Mouse (Mus musculus) embryo, embryonic 11 days (tissue): Measurements from ENCODE around the gene Rnf157.
"Not testable (repeated sequence)": the region's sequence is repeated elsewhere in the genome, so short reads cannot be mapped to it uniquely, and the experiment has no call there.

ENCODE experiments used
- DNase-seq: peaks from one replicate; pipeline ENCODE4 v3.0.0-alpha.2; 2015

Gene Rnf157

GRCm38 (mm10) chr11:116416196-116416943 lies 3.5 kb upstream of the Rnf157 start:
- no peak for DNase-seq

GRCm38 (mm10) chr11:116413631-116414022 lies 795 bp upstream of the Rnf157 start:
- DNase-seq: no peak

DNA sequence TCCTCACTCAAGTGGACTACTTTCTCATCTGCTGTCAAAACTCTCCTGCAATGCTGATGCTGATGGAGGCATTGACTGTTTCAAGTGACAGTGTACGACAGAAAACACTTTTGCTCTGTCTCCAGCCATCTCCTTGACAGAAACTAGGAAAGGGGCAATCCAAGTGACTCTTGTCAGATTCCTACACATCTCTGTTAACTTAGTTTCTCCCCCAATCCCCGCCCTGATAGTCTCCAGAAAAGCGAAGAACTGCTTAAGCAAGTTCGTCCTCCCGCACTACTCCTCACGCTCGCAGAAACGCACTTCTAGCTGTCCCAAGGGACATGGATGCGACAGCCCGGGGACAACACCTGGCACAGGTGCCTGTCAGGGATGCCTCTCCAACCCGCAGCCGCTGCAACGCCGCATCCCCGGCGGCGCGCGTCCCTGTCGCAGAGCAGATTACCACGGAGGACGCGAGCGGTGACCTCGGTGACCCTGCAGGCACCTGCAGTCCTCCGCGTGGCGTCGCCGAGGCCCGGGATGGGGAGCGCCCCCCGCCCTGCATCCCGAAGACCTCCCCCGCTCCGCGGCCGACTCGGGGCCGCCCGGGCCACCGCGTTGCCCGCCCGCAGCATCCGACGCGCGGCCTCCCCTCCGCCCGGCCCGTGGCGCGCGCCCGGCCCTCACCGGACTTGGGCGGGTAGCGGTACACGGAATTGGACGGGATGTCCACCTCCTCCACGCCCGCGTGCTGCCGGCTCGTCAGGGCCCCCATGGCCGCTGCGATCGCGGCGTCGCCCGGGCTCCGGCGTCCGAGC lies 604 bp downstream of the Rnf157 start:
- peak; percentile 59 for DNase-seq

DNA sequence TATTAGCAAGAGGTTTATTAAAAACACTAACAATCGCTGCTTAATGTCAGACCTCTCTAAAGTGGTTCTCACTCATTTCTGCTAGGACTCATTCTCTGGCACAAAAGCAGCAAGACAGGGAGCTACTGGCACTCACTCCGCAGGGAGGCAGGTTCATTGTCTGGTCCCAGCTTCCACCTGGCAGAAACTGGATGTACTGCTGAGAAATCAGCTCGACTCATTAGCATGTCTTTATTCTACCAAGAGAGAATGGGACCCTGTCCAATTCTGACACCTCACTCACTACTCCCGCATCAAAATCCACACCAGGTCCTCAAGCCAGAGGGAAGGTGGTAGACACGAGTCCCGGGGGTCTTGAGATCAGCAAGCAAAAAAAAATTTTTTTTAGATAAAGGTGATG lies 1.2 kb downstream of the Rnf157 start:
- DNase-seq: no peak

DNA sequence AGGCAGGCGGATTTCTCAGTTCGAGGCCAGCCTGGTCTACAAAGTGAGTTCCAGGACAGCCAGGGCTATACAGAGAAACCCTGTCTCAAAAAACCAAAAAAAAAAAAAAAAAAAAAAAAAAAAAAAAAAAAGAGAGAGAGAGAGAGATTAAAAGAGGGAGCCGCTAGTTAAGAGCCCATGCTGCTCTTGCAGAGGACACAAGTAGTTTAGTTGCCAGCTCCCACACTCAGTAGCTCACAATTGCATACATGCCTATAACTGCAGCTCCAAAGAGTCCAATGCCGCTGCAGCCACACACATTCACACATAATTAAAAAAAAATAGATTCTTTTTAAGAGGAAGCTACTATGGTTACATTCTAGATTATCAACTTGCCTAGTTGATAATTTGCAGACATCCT lies 2.4 kb downstream of the Rnf157 start:
- DNase-seq: not testable (repeated sequence)

DNA sequence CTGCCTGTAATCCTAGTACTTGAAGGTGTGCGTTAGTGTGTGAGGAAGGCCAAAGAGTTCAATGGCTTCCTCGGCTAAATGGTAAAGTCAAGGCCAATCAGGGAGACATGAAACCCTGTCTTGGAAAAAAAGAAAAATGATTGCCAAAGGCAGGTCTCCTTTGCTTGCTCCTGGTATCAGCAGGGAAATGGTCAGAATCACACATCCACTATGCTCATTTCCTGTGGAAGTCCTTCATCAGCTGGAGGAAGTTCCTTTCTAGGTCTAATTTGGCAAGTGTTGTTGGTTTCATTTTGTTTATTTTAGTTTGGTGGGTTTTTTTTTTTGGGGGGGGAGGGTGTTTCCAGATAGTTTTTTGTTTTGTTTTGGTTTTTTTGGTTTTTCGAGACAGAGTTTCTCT lies 3.8 kb downstream of the Rnf157 start:
- no peak for DNase-seq

- DNase-seq: no peak
Observed at GRCm38 (mm10) chr11:116406231-116406728, 6.6 kb downstream of the Rnf157 start.

GRCm38 (mm10) chr11:116405601-116406000 lies 7.2 kb downstream of the Rnf157 start:
- DNase-seq: no peak

- DNase-seq: no peak
Observed at GRCm38 (mm10) chr11:116400560-116400959, 12.3 kb downstream of the Rnf157 start.

DNA sequence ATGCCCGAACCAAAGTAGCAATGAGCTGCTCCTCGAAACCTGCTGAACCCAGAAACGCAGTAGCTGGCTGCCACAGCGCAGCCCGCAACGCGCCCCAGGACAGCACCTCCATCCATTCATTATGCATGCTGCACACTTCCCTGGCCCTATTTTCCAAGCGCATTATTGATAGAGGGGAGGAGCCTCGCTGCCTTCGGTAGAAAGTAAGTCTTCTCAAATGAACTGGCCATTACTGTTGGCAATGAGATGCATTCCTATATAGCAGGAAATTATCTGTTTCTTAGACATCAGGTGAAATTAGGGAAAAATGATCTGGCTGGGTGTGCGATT lies 14.5 kb downstream of the Rnf157 start:
- DNase-seq: no peak

DNA sequence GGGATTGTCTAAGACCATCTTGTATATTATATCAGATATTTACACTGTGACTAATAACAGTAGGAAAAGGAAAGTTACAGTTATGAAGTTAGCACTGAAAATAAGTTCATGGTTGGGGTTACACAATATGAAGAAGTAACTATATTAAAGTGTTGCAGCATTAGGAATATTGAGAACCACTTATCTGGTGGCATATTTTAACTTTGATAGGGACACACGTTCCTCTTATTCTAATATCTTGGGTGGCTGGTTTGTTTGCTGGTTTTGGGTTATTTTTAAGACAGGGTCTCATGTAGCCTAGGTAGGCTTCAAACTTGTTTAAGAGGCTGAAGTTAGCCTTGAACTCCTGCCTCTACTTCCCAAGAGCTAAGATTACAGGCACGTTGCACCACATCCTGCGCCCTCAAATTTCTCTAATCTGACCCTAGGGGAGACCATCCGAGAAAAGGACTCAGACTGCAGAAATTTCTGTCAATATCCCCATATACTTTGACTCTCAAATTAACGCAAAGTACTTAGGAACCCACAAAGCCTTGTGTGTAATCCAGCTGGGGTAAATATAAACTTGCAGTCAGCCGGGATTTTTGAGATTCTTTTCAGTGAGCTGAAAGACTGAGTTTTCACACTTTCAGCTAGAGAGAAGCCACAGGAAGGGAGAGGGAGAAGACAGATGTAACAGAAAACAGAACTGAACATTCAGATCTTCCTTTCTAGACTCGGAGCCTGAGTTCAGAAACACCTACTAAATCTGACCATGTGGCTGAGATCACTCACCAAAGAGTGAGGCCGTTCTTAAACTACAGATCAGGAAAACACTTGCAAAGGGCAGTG lies 15.1 kb downstream of the Rnf157 start:
- no peak for DNase-seq

DNA sequence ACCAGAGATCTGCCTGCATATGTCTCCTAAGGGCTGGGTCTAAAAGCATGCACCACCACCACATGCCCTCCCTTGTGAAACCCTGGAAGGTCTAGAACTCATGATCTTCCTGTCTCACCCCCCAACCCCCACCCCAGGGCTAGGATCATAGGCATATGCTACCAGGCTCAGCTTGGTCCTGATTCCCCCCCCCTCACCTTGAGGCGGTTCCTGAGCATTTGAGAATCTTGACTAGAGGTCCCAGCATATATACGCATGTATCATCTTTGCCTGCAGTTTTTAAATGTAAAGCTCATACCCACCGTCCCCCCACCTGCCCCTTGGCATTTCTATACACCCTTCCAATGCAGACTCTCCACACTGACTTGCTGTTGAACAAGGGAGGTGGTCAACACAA lies 15.9 kb downstream of the Rnf157 start:
- no peak for DNase-seq

DNA sequence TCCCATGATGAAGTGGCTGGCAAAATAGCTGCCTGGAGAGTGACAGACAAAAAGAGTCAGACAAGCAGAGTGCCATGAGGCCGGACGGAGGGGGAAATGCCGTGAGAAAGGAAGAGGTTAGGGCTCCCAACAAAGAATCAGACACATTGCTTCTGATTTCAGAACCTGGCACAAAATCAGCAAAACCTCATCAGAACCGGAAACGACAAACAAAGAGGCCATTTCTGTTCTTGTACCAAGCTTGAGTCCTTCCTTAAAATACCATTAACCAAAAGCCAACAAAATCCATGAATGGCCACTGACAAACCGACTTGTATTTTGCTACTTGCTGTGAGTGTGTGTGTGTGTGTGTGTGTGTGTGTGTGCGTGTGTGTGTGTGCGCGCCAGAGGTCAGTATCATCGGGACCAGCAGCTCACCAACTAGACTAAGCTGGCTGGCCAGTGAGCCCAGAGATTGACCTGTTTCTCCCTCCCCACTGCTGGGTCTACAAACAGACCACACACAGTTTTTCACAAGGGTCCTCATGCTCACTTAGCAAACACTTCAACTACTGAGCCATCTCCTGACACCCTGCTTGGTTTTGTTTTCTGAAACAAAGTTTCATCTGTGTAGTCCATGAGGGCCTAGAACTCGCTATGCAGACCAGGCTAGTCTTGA lies 16.4 kb downstream of the Rnf157 start:
- DNase-seq: no peak

DNA sequence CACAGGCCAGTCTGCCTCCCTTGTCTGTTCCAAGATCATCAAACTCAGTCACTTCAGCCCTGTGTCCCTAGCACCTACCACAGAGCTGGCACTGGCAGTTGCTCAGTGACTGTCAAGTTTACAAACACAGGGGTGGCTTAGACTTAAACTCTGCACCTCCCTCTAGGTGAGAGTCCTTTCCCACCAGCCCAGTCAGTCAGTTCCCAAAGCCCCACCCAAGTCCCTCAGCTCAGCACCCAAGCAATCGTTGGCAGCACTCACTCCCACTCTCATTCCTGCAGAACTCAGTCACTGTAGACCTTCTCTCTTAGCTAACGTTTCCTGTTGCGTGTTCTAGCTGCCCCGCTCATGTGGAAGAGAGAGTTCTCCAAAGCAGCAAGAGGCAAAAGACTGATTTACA lies 18.1 kb downstream of the Rnf157 start:
- DNase-seq: no peak

GRCm38 (mm10) chr11:116388841-116389480 lies 23.9 kb downstream of the Rnf157 start:
- DNase-seq: peak; percentile 39

DNA sequence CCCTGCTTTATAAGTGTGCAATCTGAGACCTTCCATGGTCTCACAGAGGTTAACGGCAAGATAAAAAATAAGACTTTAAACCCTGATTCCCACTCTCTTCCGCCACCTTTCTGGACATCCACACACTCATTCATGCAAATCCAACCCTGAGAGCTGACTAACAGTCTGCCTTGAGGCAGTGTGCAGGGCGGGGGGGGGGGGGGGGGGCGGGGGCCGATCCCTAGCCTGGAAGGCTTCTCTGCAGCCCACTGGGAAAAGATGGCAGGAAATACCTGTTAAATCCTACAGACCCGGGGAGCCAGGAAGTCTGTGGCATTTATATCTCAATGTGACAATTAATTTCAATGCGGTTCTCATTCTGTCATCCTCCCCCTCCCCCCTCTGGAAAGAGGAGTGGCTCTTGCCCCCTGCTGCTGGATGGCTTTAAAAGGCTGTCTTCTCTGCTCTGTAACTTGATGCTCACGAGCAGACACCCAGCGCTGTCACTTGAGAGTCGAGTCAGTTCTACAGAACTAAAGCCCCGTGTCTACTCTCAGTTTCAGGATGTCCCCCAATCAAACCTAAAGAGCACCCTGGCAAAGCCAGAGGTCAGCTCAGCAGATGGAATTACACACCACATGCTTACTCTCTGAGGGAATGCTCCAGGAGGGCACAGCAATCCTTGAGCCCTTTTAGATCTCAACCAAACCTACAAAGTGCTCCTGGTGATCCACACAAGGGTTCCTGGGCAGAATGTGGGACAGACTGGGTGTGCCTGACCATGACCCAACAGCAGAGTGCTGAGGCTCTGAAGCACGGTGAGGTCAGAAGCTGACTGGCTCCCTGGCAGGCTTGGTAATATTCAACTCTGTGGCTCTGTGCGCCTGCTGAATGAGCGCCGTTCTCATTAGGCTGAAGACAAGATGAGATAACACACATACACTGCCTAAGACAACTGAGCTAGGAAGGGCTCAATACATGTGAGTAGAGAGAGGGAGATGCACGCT lies 25.5 kb downstream of the Rnf157 start:
- DNase-seq: peak; percentile 81

- DNase-seq: peak; percentile 10
Observed at GRCm38 (mm10) chr11:116385999-116386398, 26.8 kb downstream of the Rnf157 start.

DNA sequence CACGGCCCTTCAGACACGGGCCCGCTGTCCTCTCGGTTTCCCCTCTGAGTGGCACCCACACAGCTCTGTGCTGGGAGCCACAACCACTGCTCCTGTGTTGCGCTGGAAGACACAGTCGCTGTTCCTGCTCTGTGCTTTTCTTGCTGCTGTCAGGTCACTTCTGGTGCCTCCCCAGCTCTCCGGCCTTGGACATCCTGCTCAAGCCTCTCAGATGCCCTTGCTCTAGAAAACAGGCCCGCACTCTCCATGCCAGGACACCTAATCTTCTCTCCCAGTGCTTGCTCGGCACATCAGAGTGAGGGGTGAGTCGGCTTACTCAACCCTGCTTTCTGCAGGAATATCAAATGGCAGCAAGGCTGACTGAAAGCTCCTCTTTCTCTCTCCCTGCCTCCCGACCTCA lies 28.7 kb downstream of the Rnf157 start:
- DNase-seq: no peak

- not testable (repeated sequence) for DNase-seq
Observed at GRCm38 (mm10) chr11:116383070-116383469, 29.8 kb downstream of the Rnf157 start.

GRCm38 (mm10) chr11:116380767-116381166 lies 32.1 kb downstream of the Rnf157 start:
- DNase-seq: no peak

DNA sequence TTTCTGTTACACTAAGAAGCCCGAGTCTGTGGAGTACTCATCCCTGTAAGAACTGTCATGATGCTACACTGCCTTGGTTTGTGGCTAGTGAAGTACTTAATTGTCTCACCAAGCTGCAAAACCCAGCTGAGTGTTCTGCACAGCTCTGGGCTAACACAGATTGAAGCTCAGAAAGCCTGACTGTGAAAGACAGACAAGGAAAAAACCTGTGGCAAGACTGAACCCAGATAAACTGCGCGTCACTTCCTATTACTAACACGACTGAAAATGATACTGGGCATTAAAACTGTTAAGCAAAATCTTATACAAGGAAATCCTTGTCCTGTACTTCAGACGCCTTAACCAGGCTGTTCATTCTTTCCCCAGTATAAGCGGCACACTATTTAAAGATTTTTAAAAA lies 33.3 kb downstream of the Rnf157 start:
- no peak for DNase-seq
